ENCODE assay signal across 13 mouse cellular contexts in genomic region chr5:89846551-89846950, GRCm38 (mm10). TPM values are rescaled to one million over a fixed set of nuclear protein-coding genes. Genes with fewer than 3 reads are reported as not detected.
DNase-seq lines count a peak whose midpoint lies in the region; ATAC-seq and TF ChIP-seq lines count a peak whose summit lies in the region.
"Had no signal": no experiment of that assay in that cellular context is flagged by ENCODE, and none has a peak within 500 bp of the region (broad histone marks: within the 10 kb centered on the region; RNA-seq: fewer than 3 reads in every experiment).

No protein-coding gene starts in this region.

- intact Hi-C loops in left cerebral cortex, postnatal 4 days (cut with DNase I): no loop called here
- intact Hi-C loops in left cerebral cortex, postnatal 25 days (cut with DNase I): loop anchor here (10.0 kb wide), 1 partner anchor 348 kb away; no protein-coding TSS in a partner anchor

- ATAC-seq in forebrain, embryonic 14.5 days: no peak; the same call in 1 of the 2 replicates

- no peaks in the 10 kb centered on the region for H3K9me3 ChIP-seq in forebrain, embryonic 14.5 days (replicated peaks; ENCODE audit: control insufficient read depth, low read length)
- H3K9me3 ChIP-seq: heart, embryonic 15.5 days; liver, embryonic 15.5 days; neural tube, embryonic 12.5 days had no signal

- H3K9ac ChIP-seq in forebrain, embryonic 14.5 days (ENCODE audit: low read length): no peak overlapping the region
- H3K9ac ChIP-seq: heart, embryonic 15.5 days; liver, embryonic 15.5 days; neural tube, embryonic 12.5 days had no signal

- no peak overlapping the region for H3K4me3 ChIP-seq in forebrain, embryonic 14.5 days (ENCODE audit: low read depth, low read length)
- H3K4me3 ChIP-seq: heart, embryonic 15.5 days; liver, embryonic 15.5 days; neural tube, embryonic 12.5 days had no signal

- H3K36me3 ChIP-seq in forebrain, embryonic 14.5 days (ENCODE audit: control insufficient read depth, insufficient read depth, low read length): no peaks in the 10 kb centered on the region
- H3K36me3 ChIP-seq: heart, embryonic 15.5 days; liver, embryonic 15.5 days; neural tube, embryonic 12.5 days had no signal

- H3K4me1 ChIP-seq in forebrain, embryonic 14.5 days (ENCODE audit: control insufficient read depth, insufficient read depth, low read length): peaks cover 2% of the 10 kb centered on the region; the same call in 1 of the 2 replicates
- H3K4me1 ChIP-seq: liver, embryonic 15.5 days; neural tube, embryonic 12.5 days had no signal

- no peak overlapping the region for H3K27ac ChIP-seq in forebrain, embryonic 14.5 days (ENCODE audit: low read depth, low read length)
- H3K27ac ChIP-seq: heart, embryonic 15.5 days; liver, embryonic 15.5 days; neural tube, embryonic 12.5 days had no signal

- peak; percentile 28 for DNase-seq in left cerebral cortex, adult 18-20 months (ENCODE audit: low spot score in 2 of 2)
- no peak for DNase-seq in left cerebral cortex, postnatal 4 days
- peak; percentile 78 for DNase-seq in brain, embryonic 14.5 days (ENCODE audit: low read depth)
- DNase-seq in forebrain, embryonic 14.5 days (ENCODE audit: low spot score): peak; percentile 61
- DNase-seq in left cerebral cortex, postnatal 25 days (ENCODE audit: low spot score in 2 of 2): peak; percentile 57 to 81
- DNase-seq in spleen, postnatal 36 days (ENCODE audit: low spot score in 2 of 2): no peak
- no peak for DNase-seq in thymus, postnatal 36 days
- DNase-seq: cerebellum, adult 18-20 months; lung, postnatal 14 days; thymus, adult 2 months had no signal

- no peaks in the 10 kb centered on the region for H3K27me3 ChIP-seq in forebrain, embryonic 14.5 days (replicated peaks; ENCODE audit: control insufficient read depth, insufficient read depth, low read length)
- H3K27me3 ChIP-seq: heart, embryonic 15.5 days; liver, embryonic 15.5 days; neural tube, embryonic 12.5 days had no signal

- H3K4me2 ChIP-seq in forebrain, embryonic 14.5 days (ENCODE audit: low read length): no peak overlapping the region
- H3K4me2 ChIP-seq: heart, embryonic 15.5 days; liver, embryonic 15.5 days; neural tube, embryonic 12.5 days had no signal

- TF ChIP-seq CTCF in brain, embryonic 14.5 days (IDR thresholded peaks at IDR 0.05; ENCODE audit: borderline replicate concordance, extremely low read depth, insufficient read depth, insufficient read length): no peak

- WGBS in forebrain, embryonic 14.5 days: 36% methylated on average over 1 of the region's 1 CpGs

- no peak for TF ChIP-seq POLR2A in brain, embryonic 14.5 days (IDR thresholded peaks at IDR 0.05; ENCODE audit: borderline replicate concordance, extremely low read depth, insufficient read depth, insufficient read length, poor library complexity, severe bottlenecking)

RNA-seq across cellular contexts. Expression of gene Adamts3, which starts 36.6 kb away (rescaled TPM):
- 10 to 100 TPM; 17.6 to 19.3 TPM for total RNA-seq in left cerebral cortex, adult 18-20 months (2021)
- 10 to 100 TPM; 63.6 to 71.7 TPM for total RNA-seq in left cerebral cortex, postnatal 4 days (2021)
- 7.9 and 9.9 TPM in 2 replicates for polyA plus RNA-seq in brain, embryonic 14.5 days (2012; rRNA removed)
- polyA plus RNA-seq in forebrain, embryonic 14.5 days (2014; fragmentation: Nextera tagmentation; extraction: Ambion mirVana): 14.6 and 18.5 TPM in 2 replicates
- 10 to 100 TPM; 22.2 to 35.9 TPM for total RNA-seq in left cerebral cortex, postnatal 25 days (2021)

Comparison
In these comparisons a context has a peak if more than half of its experiments do, and no peak if none do; other contexts are left out.
1. DNase-seq: peak in left cerebral cortex, adult 18-20 months (2 of 2), brain, embryonic 14.5 days (single experiment), forebrain, embryonic 14.5 days (single experiment) and left cerebral cortex, postnatal 25 days (2 of 2); none in left cerebral cortex, postnatal 4 days (single experiment), spleen, postnatal 36 days (0 of 2) and thymus, postnatal 36 days (0 of 2).